Mouse (Mus musculus) T-cell, adult 2 months (primary cell): ENCODE data around the gene Tunar.

ENCODE experiments used
- DNase-seq: peaks from one replicate; pipeline ENCODE4 v3.0.0; 2022; ENCODE audit warnings: low spot score

Tunar gene

DNA sequence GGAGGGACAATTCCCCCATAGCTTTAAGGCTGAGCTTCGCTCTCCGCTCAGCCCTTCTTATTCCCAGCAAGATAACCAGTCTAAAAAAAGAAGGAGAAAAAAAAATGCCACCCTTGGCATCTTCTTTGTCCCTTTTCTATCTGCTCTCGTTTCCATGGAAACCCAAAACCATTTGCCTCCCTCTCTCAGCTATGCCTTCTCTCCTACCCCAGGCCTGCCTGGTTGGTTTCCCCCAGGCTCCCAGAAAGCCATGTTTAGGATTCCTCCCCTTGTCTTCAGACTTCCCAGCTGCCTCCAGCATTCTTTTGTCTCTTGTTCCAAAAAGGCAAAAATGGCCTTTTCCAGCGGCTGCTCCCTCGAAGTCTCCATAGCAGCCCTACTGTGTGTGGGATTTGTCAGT lies 70.1 kb downstream of the Tunar start:
- DNase-seq = no peak

DNA sequence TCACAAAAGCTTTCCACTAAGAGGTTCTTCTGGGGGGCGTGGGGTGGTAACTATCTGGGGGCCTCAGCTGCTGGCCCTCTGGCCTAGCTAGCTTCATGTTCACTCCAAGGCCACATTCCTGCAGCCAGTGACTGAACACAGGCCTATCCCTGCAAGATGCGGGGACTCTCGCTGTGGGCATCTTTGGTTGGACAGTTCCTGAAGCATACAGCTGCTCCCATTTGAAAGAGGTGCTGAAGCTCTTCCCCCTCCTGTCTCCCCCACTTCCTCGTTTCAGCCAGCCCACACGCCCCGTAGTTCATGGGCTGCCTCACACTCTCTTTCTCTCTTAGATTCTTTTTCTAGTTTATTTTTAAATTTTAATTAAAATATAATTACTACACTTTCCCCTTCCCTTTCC lies 72.3 kb downstream of the Tunar start:
- no peak for DNase-seq

DNA sequence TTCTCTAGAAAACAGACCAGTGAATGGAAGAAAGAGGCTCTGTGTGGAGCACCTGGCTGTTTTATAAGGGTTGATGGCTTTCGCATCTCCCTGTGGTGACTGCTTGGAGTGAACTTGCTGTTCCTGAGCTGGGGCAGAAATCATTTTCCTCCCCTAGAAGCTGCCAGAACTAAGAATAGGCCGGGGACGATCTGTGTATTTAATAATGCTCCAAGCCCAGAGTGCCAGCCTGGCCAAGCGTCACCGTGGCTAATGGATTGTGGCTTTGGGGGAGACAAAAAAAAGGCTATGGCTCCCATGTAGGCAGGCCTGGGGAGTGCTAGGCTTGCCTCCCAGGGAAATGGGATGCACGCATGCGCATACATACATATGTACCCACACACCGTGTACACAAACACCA lies 80.2 kb downstream of the Tunar start:
- DNase-seq = no peak

DNA sequence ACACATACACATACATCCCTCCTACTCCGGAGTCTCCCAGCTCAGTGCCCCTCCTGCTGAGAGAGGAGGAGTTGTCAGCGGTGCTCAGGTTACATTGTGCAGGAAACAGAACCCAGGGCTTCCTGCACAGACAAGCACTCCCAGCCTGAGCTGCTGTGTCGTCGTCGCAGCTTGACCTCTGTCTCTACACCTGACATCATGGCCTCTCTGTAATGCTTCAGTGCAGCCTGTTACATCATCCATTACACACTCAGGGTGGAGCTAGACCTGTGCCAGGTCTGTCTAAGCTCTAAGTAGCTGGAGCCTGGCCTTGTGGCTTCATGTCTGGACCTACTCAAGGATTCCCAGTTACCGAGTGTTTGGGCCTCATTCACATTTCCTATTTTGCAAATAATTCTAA lies 86.8 kb downstream of the Tunar start:
- DNase-seq = no peak

DNA sequence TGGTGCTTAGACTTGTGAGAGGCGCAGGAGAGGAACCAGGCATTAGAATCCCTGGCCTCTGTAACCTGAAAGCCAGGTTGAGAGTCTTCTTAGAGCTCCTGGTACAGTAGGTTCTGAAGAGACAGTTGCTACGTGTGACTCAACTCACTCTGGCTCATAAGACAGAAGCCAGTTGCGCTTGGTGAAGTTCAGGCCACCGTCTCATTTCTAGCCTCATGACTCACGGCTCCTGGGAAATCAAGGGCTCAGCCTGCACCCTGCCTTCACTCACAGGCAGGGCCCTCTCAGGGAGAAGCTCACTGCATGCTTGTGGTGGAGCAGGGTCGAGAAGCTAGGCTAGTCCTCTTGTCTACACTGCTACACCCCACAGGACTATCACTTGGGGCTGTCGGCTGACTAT lies 92.9 kb downstream of the Tunar start:
- no peak for DNase-seq

DNA sequence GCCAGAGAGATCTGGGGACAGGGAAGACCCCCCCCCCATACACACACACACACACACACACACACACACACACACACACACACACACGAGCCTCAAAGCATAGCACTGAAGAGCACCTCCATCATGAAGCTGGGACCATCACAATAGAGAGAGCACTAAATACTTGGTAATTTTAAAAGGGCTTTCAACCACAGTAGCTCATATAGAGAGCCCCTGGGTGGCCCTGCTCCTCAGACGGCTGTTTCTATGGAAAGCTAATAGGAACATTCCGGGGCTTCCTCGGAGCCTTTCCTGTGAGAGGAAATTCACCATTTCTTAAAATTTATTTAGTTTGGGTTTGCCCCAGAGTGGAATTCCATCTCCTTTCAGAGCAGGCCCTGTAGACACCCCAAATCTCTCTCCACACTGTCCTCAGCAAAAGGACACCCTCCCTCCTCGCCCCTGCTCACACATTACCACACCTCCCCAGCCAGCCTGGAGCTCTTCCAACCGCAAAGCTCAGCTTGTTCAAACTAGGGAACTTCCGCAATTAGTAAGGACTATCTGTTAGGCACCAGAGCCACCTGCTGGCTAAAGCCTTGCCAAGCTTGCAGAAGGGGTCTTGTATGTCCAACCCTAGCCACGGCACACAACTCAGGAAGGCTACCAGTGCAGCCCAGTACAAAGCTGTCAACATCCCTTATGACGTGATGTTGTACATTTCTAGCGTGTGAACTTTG lies 93.5 kb downstream of the Tunar start:
- no peak for DNase-seq

DNA sequence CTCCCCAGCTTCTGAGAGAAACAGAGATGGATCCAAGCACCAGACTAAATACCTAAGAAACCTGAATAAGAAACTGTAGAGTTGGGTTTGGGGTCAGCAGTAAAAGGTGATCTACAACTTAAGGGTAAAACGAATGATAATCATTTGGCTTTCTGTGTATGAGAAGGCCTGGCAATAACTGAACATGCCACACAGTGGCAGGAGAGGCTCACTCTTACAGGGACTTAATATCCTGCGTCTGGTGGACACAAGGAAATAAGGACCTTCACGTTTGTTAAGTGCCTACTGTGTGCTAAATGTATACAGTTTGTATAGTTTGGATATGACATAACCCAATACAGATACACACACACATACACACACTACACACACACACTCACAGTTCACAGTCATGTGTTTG lies 98.2 kb downstream of the Tunar start:
- no peak for DNase-seq

DNA sequence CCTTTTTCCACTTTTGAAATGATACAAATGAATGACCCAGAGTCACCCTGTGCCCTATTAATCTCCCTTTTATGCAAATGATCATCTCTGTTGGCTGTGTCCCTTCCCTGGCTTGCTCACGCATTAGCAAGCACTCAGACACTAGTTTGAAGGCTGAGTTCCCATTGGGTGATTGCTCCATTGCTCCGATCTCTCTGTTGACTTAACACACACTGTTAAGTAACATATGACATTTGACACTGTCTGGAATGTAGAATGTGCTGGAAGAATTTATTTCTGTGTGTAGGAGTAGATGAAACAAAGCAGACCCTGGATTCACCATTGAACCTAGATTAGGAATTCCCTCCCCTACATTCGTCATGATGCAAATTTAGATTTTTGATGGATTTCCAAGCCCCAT lies 99.1 kb downstream of the Tunar start:
- DNase-seq = no peak
